Mouse (Mus musculus) liver, embryonic 11.5 days (tissue): ENCODE results near the gene Midn. TPM values are rescaled to one million over a fixed set of nuclear protein-coding genes. Genes with fewer than 3 reads are reported as not detected.

Source experiments
- ATAC-seq: fragments of 200-750 bp; cut with Nextera tagmentation; replicated peaks from 2 replicates; pipeline ENCODE4 v1.8.0; 2017; ENCODE audit warnings: moderate number of reproducible peaks, mild to moderate bottlenecking, moderate TSS enrichment, moderate library complexity; ENCODE audit not compliant: low FRiP score
- DNase-seq: peaks from one replicate; pipeline ENCODE4 v3.0.0-alpha.2; 2017; ENCODE audit warnings: low spot score
- H3K27ac ChIP-seq: fragments of 300-500 bp; sonication (generic); 2 replicates; pipeline ENCODE4 v1.5.1; 2014; ENCODE audit warnings: mild to moderate bottlenecking, low read depth, low read length, control low read depth
- H3K27me3 ChIP-seq: fragments of 300-500 bp; sonication (generic); replicated peaks from 2 replicates; pipeline ENCODE4 v1.6.1; 2014; ENCODE audit warnings: low read length, mixed read lengths; ENCODE audit not compliant: control insufficient read depth, insufficient read depth
- H3K36me3 ChIP-seq: fragments of 300-500 bp; sonication (generic); 2 replicates; pipeline ENCODE4 v1.6.1; 2014; ENCODE audit warnings: mild to moderate bottlenecking, low read length, moderate library complexity, mixed read lengths; ENCODE audit not compliant: control insufficient read depth, insufficient read depth
- H3K4me1 ChIP-seq: fragments of 300-500 bp; sonication (generic); replicated peaks from 2 replicates; pipeline ENCODE4 v1.6.1; 2014; ENCODE audit warnings: low read length, mixed read lengths; ENCODE audit not compliant: control insufficient read depth, insufficient read depth
- H3K4me2 ChIP-seq: fragments of 300-500 bp; sonication (generic); 2 replicates; pipeline ENCODE4 v1.6.1; 2014; ENCODE audit warnings: mild to moderate bottlenecking, control low read depth, moderate library complexity
- H3K4me3 ChIP-seq: fragments of 300-500 bp; sonication (generic); 2 replicates; pipeline ENCODE4 v1.5.1; 2014; ENCODE audit warnings: low read depth, low read length, control low read depth
- H3K9ac ChIP-seq: fragments of 300-500 bp; sonication (generic); 2 replicates; pipeline ENCODE4 v1.6.1; 2014; ENCODE audit warnings: low read depth, low read length, control low read depth
- H3K9me3 ChIP-seq: fragments of 300-500 bp; sonication (generic); 2 replicates; pipeline ENCODE4 v1.6.1; 2016; ENCODE audit warnings: low read length, inconsistent platforms, mixed read lengths; ENCODE audit not compliant: control insufficient read depth
- WGBS: fragments of 180-500 bp; shearing (Covaris S2); extraction: QIAGEN DNeasy Blood & Tissue Kit; methylation state at CpG from one replicate; pipeline ENCODE4 v1.1.7; 2014; 5-methylcytosine and 5-hydroxymethylcytosine counted together
- polyA plus RNA-seq: library from polyadenylated mRNA; unstranded; fragments of >200 nt; fragmentation: Nextera tagmentation; extraction: Ambion mirVana; gene quantifications from 2 replicates; pipeline ENCODE4 v1.2.1, GENCODE M21; 2014

Gene Midn
- polyA plus RNA-seq, 1 experiment from 2014 or later, result 20.1 TPM

DNA sequence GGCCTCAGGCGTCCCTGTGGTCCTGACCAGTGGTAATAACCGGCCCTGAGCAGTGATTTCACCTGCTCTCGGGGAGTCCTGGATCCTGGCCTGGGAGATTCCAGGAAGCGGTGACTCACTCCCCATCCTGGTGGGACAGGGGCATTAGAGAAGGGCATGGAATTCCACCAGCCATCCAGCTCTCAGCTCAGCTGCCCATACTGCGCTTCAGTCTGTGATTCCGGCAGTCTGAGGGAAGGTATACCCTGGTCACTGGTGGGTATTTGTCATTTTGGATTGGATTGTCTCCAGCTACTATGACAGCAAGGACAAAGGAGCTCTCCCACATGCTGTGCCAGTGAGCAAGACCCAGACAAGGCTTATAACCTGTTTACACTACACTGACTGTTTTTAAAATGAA is 40.4 kb upstream of the Midn start:
- Histone ChIP-seq H3K9ac (no peak overlapping the region), H3K4me2 (no peak overlapping the region), H3K36me3 (no peaks in the 10 kb centered on the region), H3K9me3 (no peaks in the 10 kb centered on the region), H3K4me3 (no peak overlapping the region), H3K27ac (no peak overlapping the region), H3K27me3 (no peaks in the 10 kb centered on the region), H3K4me1 (peaks cover 17% of the 10 kb centered on the region)
- DNase-seq, result no peak
- no peak for ATAC-seq
- WGBS, result 65% methylated on average over 6 of the region's 6 CpGs

DNA sequence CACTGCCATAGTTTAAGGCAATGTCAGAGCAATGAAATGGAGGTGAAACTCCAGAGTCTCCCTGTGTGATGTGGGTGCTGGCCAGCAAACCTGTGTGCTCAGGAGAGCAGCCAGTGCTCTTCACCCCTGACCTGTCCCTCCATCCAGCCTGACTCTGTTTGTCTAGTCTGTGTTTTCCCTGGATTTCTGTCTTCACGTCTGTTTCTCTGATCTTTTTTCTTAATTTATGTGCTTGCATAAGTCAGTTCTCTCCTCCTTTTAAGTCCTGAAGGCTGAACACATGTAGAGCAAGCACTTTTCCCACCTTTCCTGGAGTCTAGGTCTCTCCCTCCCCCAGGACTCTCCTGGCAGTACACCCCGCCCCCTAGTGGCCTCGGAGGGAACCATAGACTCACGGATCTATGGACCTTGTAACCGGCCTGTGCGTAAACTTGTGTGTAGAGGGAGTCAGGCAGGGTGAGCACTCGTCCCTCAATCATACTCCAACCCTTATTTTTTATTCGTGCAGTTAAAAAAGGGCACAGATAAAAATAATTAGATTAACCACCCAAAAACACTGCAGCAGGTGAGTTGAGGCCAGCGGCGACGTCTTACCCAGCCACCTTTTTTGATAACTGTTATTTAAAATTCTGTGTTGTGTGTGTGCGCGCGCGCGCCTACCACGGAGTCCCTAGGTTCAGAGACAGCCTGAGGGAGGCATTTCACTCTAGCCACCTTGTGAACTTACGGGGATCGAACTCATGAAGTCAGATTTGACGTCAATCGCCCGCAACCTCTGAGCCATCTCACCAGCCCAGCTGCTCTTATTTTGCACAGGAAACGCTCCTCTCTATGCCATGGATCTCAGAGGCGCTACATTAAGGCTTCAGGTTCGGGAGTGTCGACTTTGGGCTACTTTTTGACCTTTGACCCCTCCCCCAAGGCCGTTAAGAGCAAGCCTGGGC is 33.5 kb upstream of the Midn start:
- Histone ChIP-seq H3K9me3 (no peaks in the 10 kb centered on the region), H3K27ac (peak overlapping the region; percentile 98), H3K4me3 (peak overlapping the region; percentile 97), H3K4me1 (peaks cover 29% of the 10 kb centered on the region), H3K9ac (peak overlapping the region; percentile 84), H3K4me2 (peak overlapping the region; percentile 92), H3K27me3 (no peaks in the 10 kb centered on the region), H3K36me3 (peaks cover 7% of the 10 kb centered on the region; the same call in 1 of the 2 replicates)
- peak; percentile 62 for ATAC-seq
- WGBS, result 2% methylated on average over 27 of the region's 27 CpGs
- DNase-seq, result peak; percentile 87

DNA sequence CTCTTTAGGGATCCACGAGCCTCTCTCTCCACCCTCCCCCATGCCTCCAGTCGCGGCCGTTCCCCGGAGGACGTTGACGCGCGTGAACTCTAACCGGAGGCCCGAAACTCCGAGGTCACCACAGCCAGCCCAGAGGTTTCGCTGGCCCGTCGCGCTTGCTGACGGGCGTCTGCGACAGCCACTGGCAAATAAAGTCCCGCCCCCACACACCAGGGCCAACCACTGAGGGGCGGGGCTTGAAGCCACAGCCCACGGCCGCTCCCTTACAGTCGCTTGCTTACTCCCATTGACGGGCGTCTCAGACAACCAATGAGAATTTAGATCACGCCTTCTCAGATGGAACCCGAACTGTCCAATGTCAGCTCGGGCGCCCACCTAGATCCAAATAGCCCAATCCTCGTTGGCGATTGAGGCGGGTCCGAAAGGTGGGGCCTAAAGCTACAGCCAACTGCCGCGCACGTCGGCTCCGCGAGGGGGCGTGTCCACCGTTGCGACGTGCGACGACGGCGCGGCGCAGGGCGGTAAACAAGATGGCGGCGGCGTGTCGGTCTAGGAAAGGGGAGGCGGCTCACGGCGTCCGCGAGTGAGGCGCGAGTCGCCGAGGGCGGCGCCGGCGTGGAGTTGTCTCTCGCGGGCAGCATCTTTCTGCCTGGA is 32.7 kb upstream of the Midn start, which contains the start of gene Stk11:
TSS of gene Stk11 (plus strand) at position 514 of the 654 bp plus-strand sequence.
- DNase-seq (peak; percentile 95), ATAC-seq (peak; percentile 95)
- WGBS, result under 1% methylated on average over 70 of the region's 70 CpGs
- Histone ChIP-seq H3K27me3 (no peaks in the 10 kb centered on the region), H3K9ac (peak within 1 kb of the TSS; percentile 99), H3K27ac (peak within 1 kb of the TSS; percentile 98), H3K36me3 (peaks cover 15% of the 10 kb centered on the region), H3K9me3 (no peaks in the 10 kb centered on the region), H3K4me3 (peak within 1 kb of the TSS; percentile 97), H3K4me2 (peak within 1 kb of the TSS; percentile 96), H3K4me1 (peaks cover 33% of the 10 kb centered on the region)

DNA sequence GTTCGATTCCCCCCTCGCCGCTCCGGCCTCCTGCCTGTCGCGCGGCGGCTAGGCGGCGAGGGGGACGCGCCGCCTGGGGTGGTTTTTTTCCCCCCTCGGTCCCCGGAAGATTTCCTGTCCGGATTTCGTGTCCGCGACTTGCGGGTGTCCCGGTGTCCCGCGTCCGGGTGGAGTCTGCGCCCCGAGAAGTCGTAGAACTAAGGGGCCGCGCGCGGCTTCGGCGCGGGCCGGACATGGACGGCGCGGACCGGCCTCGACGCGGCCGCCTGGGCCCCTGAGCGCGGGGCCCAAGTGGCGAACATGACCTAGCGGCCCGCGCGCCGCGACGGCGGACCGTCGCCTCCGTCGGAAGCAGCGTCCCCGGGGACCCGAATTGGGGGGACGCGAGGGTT is 32.1 kb upstream of the Midn start:
- peak overlapping the region; percentile 87 for H3K27ac ChIP-seq
- H3K4me1 ChIP-seq, result peaks cover 33% of the 10 kb centered on the region
- DNase-seq, result no peak
- H3K4me3 ChIP-seq, result peak overlapping the region; percentile 97
- peak overlapping the region; percentile 96 for H3K4me2 ChIP-seq
- H3K27me3 ChIP-seq, result no peaks in the 10 kb centered on the region
- H3K9me3 ChIP-seq, result no peaks in the 10 kb centered on the region
- ATAC-seq, result no peak
- H3K36me3 ChIP-seq, result peaks cover 19% of the 10 kb centered on the region
- peak overlapping the region; percentile 99 for H3K9ac ChIP-seq
- under 1% methylated on average over 63 of the region's 63 CpGs for WGBS

DNA sequence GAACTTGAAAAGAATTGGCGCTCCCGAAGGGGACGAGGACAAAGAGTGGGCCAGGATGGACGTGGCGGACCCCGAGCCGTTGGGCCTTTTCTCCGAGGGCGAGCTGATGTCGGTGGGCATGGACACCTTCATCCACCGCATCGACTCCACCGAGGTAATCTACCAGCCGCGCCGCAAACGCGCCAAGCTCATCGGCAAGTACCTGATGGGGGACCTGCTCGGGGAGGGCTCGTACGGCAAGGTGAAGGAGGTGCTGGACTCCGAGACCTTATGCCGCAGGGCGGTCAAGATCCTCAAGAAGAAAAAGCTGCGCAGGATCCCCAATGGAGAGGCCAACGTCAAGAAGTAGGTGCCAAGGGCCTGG is 31.5 kb upstream of the Midn start:
- H3K27me3 ChIP-seq, result no peaks in the 10 kb centered on the region
- H3K9me3 ChIP-seq, result no peaks in the 10 kb centered on the region
- ATAC-seq (no peak), DNase-seq (no peak)
- H3K4me2 ChIP-seq, result peak overlapping the region; percentile 96
- peak overlapping the region; percentile 87 for H3K27ac ChIP-seq
- peaks cover 33% of the 10 kb centered on the region for H3K4me1 ChIP-seq
- H3K9ac ChIP-seq, result peak overlapping the region; percentile 99
- WGBS, result under 1% methylated on average over 27 of the region's 27 CpGs
- H3K4me3 ChIP-seq, result peak overlapping the region; percentile 97
- peaks cover 19% of the 10 kb centered on the region for H3K36me3 ChIP-seq

DNA sequence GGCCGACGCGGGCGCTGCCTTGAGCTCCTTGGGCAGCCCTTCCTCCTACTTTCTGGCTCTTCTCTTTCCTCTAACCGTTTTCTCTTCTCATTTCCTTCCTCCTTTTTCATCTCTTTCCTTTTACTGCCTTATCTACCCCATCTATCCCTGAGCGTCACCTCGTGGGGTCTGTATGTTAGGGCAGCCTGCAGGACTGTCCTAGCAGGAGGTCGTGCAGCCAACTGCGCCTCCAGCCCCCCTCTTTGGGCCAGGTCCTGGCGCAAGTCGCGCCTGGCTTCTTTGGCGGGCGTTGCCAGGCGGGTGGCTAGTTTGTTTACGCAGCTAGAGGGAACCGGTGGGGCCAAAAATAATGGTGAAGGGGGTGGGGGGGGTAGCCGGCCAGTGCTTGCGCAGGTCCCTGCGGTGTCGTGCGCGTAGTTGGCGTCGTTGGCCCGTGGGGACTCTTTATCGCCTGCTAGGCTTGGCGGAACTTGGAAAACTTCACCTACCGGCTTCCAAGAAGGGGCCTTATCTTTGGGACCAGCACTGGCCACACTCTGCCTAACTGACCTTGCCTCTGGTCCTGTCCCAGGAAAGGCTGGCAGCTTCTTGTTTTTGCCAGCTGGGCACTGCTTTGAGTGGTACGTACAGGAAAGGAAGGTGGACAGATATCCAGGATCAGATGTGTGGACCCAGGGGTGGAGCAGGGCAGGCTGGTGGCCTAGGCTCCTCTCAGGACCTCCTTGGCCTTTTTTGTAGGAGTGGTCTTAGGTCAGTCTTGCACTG is 31.0 kb upstream of the Midn start:
- ATAC-seq, result peak; percentile 3; the same call in 1 of the 2 replicates
- peak overlapping the region; percentile 87 for H3K27ac ChIP-seq

DNA sequence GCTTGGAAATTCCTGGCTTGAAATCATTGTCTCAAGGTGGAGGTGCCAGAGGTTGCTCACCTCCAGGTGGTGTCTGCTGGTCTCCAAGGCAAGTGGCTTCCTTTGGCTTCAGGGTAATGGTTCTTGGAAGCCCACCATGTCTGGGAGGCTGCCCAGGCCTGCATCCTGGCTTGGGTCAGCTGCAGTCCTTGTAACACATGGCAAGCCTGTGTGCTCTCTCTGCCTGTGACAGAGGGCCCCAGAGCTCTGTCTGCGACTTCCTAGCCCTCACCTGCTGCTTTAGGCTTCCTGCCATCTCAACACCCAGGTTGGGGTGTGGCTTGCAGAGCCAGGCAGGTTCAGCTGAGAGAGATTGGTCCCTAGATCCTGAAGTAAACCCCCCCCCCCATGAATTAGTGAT is 30.3 kb upstream of the Midn start:
- Histone ChIP-seq H3K4me1 (peaks cover 35% of the 10 kb centered on the region), H3K4me3 (peak overlapping the region; percentile 97), H3K4me2 (peak overlapping the region; percentile 96), H3K9me3 (no peaks in the 10 kb centered on the region), H3K9ac (peak overlapping the region; percentile 99), H3K36me3 (peaks cover 25% of the 10 kb centered on the region), H3K27me3 (no peaks in the 10 kb centered on the region), H3K27ac (peak overlapping the region; percentile 87)
- ATAC-seq (no peak), DNase-seq (no peak)
- 50% methylated on average over 1 of the region's 1 CpGs for WGBS

More for the DNA sequence above, 31.0 kb upstream of the Midn start:
- no peaks in the 10 kb centered on the region for H3K9me3 ChIP-seq
- H3K4me2 ChIP-seq, result peak overlapping the region; percentile 96
- H3K9ac ChIP-seq, result peak overlapping the region; percentile 99
- no peaks in the 10 kb centered on the region for H3K27me3 ChIP-seq
- DNase-seq, result no peak
- peaks cover 35% of the 10 kb centered on the region for H3K4me1 ChIP-seq
- peaks cover 24% of the 10 kb centered on the region for H3K36me3 ChIP-seq
- 2% methylated on average over 30 of the region's 30 CpGs for WGBS
- H3K4me3 ChIP-seq, result peak overlapping the region; percentile 97

DNA sequence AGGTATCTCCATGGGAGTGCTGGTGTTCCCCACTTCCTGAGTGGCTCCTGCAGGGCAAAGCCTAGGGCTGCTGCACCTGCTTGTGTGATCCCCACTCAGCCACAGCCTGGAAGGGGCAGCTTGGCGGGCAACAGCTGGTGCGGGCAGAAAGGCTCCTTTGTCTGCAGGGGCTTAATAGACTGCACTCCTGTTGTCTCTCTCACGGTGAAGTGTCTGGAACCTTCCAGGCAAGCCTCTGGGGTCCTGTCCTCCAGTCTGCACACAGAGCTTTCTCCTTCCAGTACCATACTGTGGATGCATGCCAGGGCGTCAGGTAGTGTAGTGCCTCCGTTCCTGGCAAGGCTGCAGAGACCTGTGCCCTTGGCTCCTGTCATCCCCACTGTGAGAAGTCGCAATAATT is 29.5 kb upstream of the Midn start:
- Histone ChIP-seq H3K9me3 (no peaks in the 10 kb centered on the region), H3K4me2 (peak overlapping the region; percentile 96), H3K9ac (peak overlapping the region; percentile 0; the same call in 1 of the 2 replicates), H3K4me1 (peaks cover 39% of the 10 kb centered on the region), H3K36me3 (peaks cover 29% of the 10 kb centered on the region), H3K27me3 (no peaks in the 10 kb centered on the region), H3K4me3 (peak overlapping the region; percentile 97), H3K27ac (no peak overlapping the region)
- ATAC-seq (no peak), DNase-seq (no peak)
- WGBS, result 86% methylated on average over 6 of the region's 6 CpGs
